Mouse (Mus musculus) ES-E14 (cell line): Measurements from ENCODE around the gene Arsb. TPM values are rescaled to one million over a fixed set of nuclear protein-coding genes. Genes with fewer than 3 reads are reported as not detected.

Experiments
- DNase-seq: peaks from one replicate; pipeline ENCODE4 v3.0.0-alpha.2; 2013; ENCODE audit warnings: low read depth, low spot score
- H3K27ac ChIP-seq: 2 replicates; pipeline ENCODE4 v1.5.1; 2012; ENCODE audit warnings: low read depth, mild to moderate bottlenecking, low read length, moderate library complexity, mixed read lengths; ENCODE audit not compliant: poor library complexity, insufficient read depth, severe bottlenecking
- H3K36me3 ChIP-seq: 2 replicates; pipeline ENCODE4 v1.6.1; 2012; ENCODE audit warnings: mild to moderate bottlenecking, low read length, moderate library complexity, mixed read lengths; ENCODE audit not compliant: control insufficient read depth, poor library complexity, insufficient read depth, severe bottlenecking
- H3K4me1 ChIP-seq, 2 experiments: fragments of 150-350 bp in 1 of 2; sonication (generic) in 1 of 2; 2 replicates each; pipeline ENCODE4 v1.6.1; 2012; ENCODE audit warnings: low read length in 2 of 2, mild to moderate bottlenecking in 1 of 2, mixed read lengths in 1 of 2; ENCODE audit not compliant: control insufficient read depth in 2 of 2, insufficient read depth in 2 of 2, poor library complexity in 1 of 2
- H3K4me3 ChIP-seq, 2 experiments: fragments of 150-350 bp in 1 of 2; sonication (generic) in 1 of 2; 2 replicates each; pipeline ENCODE4 v1.5.1; 2012; ENCODE audit warnings: low read length in 2 of 2, low read depth in 1 of 2, mild to moderate bottlenecking in 1 of 2, mixed read lengths in 1 of 2; ENCODE audit not compliant: insufficient read depth in 1 of 2, poor library complexity in 1 of 2, severe bottlenecking in 1 of 2
- H3K9ac ChIP-seq: 2 replicates; pipeline ENCODE4 v1.6.1; 2012; ENCODE audit warnings: low read depth, mild to moderate bottlenecking, low read length, mixed read lengths; ENCODE audit not compliant: poor library complexity, insufficient read depth, severe bottlenecking
- H3K9me3 ChIP-seq: fragments of 150-350 bp; sonication (generic); 2 replicates; pipeline ENCODE4 v1.6.1; 2012; ENCODE audit warnings: low read depth, mild to moderate bottlenecking, low read length; ENCODE audit not compliant: control insufficient read depth, insufficient read depth
- CHD2 ChIP-seq: IDR thresholded peaks from 2 replicates; pipeline ENCODE4 v1.6.1; 2014; ENCODE audit warnings: mild to moderate bottlenecking, low read depth, low read length, inconsistent platforms
- HCFC1 ChIP-seq: IDR thresholded peaks from 2 replicates; pipeline ENCODE4 v1.6.1; 2012; ENCODE audit warnings: low read length, inconsistent platforms, borderline replicate concordance; ENCODE audit not compliant: insufficient read depth
- MAFK ChIP-seq: IDR thresholded peaks from 2 replicates; pipeline ENCODE4 v1.6.1; 2014; ENCODE audit warnings: mild to moderate bottlenecking, low read depth, low read length, inconsistent platforms; ENCODE audit not compliant: insufficient read depth
- ZC3H11A ChIP-seq: IDR thresholded peaks from 2 replicates; pipeline ENCODE4 v1.6.1; 2012; ENCODE audit warnings: low read depth, mild to moderate bottlenecking, inconsistent platforms, low read length, borderline replicate concordance
- ZNF384 ChIP-seq: IDR thresholded peaks from 2 replicates; pipeline ENCODE4 v1.6.1; 2012; ENCODE audit warnings: low read depth, low read length, inconsistent platforms
- in situ Hi-C, 2 experiments: fragments of 600-800 bp; cut with MboI; formaldehyde crosslinking; loops; one replicate each; pipeline ENCODE4 v1.15.1; 2025; ENCODE audit warnings: low sequenced_read_pairs in 2 of 2, inconsistent platforms in 1 of 2; ENCODE audit not compliant: unreplicated experiment in 2 of 2
- total RNA-seq: library from RNA; depleted of rRNA; stranded (reverse); fragments of 300-350 nt; gene quantifications from 2 replicates; pipeline ENCODE4 v1.2.3, GENCODE M21; 2012

Arsb gene
- total RNA-seq, 1 experiment, result 1.1 TPM

- Histone ChIP-seq H3K36me3 (no peaks in the 10 kb centered on the region), H3K4me3 (no peak overlapping the region), H3K9me3 (no peaks in the 10 kb centered on the region), H3K27ac (no peak overlapping the region), H3K4me1 (no peaks in the 10 kb centered on the region), H3K9ac (no peak overlapping the region)
- in situ Hi-C loops, result no loop called here
- no peak for DNase-seq
- TF ChIP-seq MAFK (no peak), ZC3H11A (no peak), HCFC1 (no peak), CHD2 (no peak), ZNF384 (no peak)
These were observed 169.5 kb downstream of the Arsb start for GRCm38 (mm10) chr13:93940742-93941531.

GRCm38 (mm10) chr13:93950996-93951395, 179.6 kb downstream of the Arsb start:
- no peak overlapping the region for H3K27ac ChIP-seq
- TF ChIP-seq CHD2 (no peak), ZC3H11A (no peak), MAFK (no peak), ZNF384 (no peak), HCFC1 (no peak)
- no peaks in the 10 kb centered on the region for H3K36me3 ChIP-seq
- no peak overlapping the region for H3K4me3 ChIP-seq
- in situ Hi-C loops, result no loop called here
- no peaks in the 10 kb centered on the region for H3K4me1 ChIP-seq
- H3K9me3 ChIP-seq, result no peaks in the 10 kb centered on the region
- no peak overlapping the region for H3K9ac ChIP-seq
- no peak for DNase-seq

GRCm38 (mm10) chr13:93951555-93951954, 180.1 kb downstream of the Arsb start:
- TF ChIP-seq ZNF384 (no peak), MAFK (no peak), CHD2 (no peak), HCFC1 (no peak)
- in situ Hi-C loops, result no loop called here
- Histone ChIP-seq H3K36me3 (no peaks in the 10 kb centered on the region), H3K27ac (no peak overlapping the region), H3K9me3 (no peaks in the 10 kb centered on the region), H3K4me1 (no peaks in the 10 kb centered on the region), H3K4me3 (no peak overlapping the region), H3K9ac (no peak overlapping the region)
- DNase-seq, result no peak

GRCm38 (mm10) chr13:93952466-93952865, 181.0 kb downstream of the Arsb start:
- Histone ChIP-seq H3K4me3 (no peak overlapping the region), H3K9me3 (no peaks in the 10 kb centered on the region), H3K4me1 (no peaks in the 10 kb centered on the region), H3K27ac (no peak overlapping the region), H3K9ac (no peak overlapping the region), H3K36me3 (no peaks in the 10 kb centered on the region)
- TF ChIP-seq MAFK (no peak), ZC3H11A (no peak), CHD2 (no peak), HCFC1 (no peak), ZNF384 (no peak)
- no peak for DNase-seq
- in situ Hi-C loops, result no loop called here

GRCm38 (mm10) chr13:93957907-93958306, 186.5 kb downstream of the Arsb start:
- Histone ChIP-seq H3K27ac (no peak overlapping the region), H3K9me3 (no peaks in the 10 kb centered on the region), H3K9ac (no peak overlapping the region), H3K4me1 (no peaks in the 10 kb centered on the region), H3K36me3 (no peaks in the 10 kb centered on the region), H3K4me3 (no peak overlapping the region)
- DNase-seq, result no peak
- no peak for TF ChIP-seq CHD2
- TF ChIP-seq ZNF384, result no peak
- TF ChIP-seq HCFC1, result no peak
- no peak for TF ChIP-seq MAFK
- TF ChIP-seq ZC3H11A, result no peak
- in situ Hi-C loops, result no loop called here
